Mouse (Mus musculus) adipocyte (in vitro differentiated cells): ENCODE results near the gene Mbnl1.
A peak's percentile ranks its signal among the peaks of the same experiment; 100 is the strongest.

Experiments
- DNase-seq: peaks from one replicate; pipeline ENCODE4 v3.0.0-alpha.2; 2016; ENCODE audit warnings: low spot score

The Mbnl1 gene

DNA sequence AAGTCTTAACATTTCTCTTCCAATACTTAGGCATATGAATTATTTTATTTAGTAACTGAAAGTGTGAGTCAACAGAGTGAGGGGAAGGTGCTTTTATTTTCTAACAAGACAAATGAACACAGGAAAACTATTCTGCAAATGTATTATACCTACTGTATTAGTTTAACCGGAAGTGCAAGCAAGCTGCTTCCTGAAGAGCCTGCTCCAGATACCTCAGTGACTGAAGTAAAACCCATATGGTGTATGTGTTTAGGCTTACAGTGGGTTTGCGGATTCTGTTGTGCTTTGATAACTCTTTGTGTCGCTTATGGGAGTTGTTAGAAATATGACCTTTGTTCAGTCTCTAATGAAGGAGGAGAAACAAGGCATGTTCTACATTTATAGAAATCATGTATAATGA, 46.7 kb downstream of the Mbnl1 start:
- no peak for DNase-seq

DNA sequence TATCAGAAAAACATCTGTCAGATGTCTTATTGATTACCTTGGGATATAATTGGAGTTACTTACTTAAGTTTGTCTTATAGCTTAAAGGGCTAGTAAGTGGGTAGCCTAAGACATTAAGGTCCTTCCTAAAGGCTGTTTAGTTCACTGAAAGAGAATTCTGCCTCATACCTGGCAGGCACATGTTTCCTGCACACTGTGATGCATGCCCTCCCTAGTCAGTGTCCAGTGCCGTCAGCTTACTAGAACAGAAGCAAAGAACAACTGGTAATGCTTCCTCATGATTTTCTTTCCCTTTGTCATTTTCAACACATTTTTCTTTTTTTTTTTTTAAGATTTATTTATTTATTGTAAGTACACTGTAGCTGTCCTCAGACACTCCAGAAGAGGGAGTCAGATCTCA, 51.5 kb downstream of the Mbnl1 start:
- DNase-seq: no peak

DNA sequence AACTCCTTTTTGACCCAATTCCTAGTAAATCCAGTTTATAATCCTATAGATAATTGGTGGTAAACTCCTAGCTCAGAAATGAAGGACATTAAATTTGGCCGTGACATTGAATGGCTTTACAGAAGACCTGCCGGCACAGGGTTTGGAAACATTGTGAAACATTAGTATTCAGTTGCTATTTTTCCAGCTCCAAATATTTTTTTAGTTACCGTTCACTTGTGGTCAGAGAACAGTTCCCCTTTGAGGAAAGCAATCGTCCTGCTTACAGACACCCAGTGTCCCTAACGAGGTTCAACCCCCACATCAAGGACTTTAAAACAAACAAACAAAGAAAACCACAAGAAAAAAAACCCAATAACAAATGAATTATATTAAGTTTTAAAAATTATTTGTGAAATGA, 58.7 kb downstream of the Mbnl1 start:
- DNase-seq: peak; percentile 49

DNA sequence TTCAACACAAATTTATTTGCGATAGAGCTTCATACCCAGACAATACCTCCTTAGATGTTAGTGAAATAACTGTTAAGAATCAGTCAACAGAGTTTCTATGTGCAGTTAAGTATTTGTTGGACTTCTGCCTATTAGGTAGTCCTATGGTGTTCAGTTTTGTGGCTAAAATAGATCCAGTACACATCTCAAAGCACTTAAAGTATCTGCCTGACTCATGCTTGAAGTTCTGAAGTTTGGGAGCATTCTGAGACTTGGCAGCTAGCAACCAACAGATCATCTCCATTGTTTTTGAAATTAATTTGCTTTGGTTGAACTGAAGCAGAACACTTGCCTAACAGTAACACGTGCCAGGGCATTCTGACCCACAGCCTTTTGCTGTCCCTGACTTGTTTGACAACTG, 59.2 kb downstream of the Mbnl1 start:
- peak; percentile 53 for DNase-seq

DNA sequence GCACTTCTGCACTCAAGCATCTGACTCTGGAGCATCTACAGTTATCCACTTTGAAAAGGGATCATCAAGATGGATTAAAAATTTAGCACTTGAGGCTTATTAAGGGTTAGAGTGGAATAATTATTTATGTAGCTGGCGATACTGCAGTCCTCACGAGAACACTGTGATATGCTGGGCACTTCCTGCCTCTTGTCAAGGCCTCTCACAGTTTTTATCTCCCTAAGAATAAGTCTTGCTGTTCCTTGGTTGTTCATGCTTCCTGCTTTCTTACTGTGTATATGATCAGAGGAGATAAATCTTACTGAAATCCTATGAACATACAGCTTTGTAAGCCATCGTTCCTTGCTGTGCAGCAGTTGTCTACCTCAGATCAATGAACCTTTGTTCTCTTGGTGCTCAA, 62.6 kb downstream of the Mbnl1 start:
- DNase-seq: no peak

DNA sequence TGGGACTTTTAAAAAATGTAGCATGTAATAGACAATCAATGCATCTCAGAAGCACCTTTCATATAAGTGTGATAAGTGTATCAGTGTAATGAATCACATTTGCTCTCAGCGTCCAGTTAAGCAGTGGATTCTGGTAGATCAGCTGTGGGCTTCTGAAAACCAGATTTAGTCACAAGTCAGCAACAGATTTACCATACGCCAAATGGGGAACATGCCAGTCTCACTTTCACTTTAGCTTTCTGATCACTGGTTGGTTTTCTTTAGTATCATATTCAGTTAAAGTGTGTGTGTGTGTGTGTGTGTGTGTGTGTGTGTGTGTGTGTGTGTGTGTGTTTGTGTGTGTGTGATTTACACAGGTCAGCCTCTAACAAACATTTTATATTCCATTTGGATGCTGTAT, 64.4 kb downstream of the Mbnl1 start:
- DNase-seq: peak; percentile 55

DNA sequence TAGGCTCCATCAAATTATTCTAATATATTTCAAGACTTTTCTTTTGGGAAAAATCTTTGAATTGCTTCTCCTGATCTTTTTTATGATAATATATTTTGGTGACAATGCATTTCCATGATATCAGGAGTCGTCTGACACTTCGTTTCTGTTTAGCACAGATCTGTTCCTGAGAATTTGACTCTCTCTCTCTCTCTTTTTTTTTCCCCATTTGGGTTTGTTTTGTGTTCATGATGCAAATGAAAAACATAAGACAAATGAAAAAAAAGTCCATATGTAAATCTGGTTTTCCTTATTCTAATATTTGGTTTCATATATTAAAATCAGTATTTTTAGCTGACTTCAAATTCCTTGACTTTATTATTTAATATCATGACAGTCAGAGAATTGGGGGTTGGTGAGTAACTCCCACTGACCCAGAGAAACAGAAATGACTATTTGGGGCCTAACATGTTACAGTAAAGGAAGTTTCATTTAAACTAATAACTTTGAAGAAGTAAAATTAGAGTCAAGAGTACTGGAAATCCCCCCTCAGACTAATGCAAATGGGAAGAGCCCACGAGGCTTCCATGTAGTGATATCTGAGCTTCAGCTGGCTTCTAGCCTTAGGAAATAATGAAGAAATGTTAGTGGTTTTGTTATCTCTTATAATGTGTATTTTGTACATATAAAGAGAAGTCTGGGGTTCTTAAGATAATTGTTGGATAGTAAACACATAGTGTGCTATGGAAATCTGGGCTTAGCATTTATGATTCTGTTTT, 65.8 kb downstream of the Mbnl1 start:
- DNase-seq: no peak

DNA sequence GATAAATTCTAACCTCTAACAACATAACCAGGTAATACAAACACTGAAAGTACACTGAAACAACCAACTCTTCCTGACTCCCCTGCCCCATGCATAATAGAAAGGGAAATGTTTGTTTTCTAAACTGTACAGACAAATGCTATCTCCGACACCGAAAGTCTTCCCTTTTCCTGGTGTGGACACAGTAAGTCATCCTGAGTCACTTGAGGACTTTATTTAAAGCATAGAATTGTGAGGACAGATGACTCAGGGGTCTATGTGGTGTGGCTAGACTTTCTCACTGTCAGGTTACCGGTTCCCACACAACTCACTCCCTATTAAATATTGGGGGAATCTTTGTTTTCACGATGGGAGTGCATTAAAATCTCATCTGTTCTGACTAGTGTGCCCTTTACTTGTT, 68.5 kb downstream of the Mbnl1 start:
- DNase-seq: no peak

DNA sequence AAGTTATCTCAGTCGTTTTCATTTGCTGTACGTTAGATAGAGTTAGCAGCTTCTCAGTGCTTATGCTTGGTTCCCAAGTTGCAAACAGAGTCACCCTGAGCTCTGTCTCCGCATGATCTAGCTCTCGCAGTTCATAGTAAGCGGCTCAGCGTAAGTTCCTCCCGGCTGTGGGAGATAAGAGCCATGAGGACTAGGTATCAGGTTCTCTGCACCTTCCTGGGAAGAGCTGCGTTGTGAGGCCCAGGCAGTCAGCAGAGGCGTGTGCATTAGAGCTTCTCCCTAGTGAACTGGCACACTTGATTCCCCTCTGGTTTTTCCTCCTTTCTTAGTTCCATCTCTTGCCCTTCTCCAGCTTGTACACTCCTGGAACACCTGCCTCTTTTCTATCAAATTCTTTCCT, 73.6 kb downstream of the Mbnl1 start:
- no peak for DNase-seq

DNA sequence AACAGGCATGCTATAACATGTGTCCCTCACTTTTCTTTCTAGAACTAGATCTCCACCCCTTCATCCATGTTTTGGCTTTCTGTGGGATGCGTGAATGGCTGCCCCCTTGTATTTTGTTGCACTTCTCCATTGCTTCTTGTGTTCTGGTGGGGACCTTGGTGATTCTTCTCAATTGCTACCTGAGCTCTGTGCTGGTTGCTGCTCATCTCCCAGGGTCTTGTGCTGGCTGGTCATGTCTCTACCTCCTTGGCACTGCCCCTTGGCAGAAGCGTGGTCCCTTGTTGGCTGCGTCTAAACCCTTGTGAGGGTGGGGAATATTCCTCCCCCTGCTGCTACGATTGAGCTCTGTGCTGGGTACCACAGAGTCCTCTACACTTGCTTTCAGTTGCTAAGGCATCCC, 74.3 kb downstream of the Mbnl1 start:
- DNase-seq: no peak

DNA sequence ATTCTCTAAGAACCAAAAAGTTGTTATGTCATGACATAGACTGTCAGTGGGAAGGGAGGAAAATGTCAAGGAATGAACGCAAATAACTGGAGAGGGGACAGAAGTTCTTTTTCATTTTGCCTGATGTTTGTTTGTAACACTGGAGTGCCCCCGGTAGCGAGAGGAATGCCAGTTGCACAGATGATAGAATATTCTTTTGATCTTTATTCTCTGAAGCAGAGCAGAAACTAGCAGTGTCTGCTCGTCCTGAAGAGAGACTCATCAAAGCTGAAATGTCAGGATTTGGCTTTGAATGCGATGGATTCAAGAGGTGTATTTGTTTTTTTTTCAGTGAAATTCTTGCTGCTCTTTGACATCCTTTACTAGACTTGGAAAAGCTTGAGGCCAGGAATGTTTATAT, 77.9 kb downstream of the Mbnl1 start:
- DNase-seq: no peak

DNA sequence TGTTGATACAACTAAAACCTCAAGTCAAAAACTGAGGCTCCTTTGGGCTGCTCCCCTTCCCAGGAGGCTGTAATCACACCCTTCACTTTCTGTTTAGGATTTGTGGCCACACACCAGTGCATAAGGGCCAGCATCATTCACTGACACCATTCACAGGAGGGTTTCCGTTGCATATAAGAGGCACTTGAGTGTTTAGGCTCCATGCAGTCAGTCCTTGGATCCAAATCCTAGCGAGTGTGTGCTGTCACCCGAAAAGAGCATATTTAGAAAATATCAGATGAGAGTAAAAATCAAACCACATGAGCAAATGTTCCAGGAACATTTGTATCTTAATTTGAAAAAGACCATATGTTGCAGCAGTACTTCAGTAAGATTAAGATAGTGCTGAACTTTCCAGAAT, 79.0 kb downstream of the Mbnl1 start:
- no peak for DNase-seq

DNA sequence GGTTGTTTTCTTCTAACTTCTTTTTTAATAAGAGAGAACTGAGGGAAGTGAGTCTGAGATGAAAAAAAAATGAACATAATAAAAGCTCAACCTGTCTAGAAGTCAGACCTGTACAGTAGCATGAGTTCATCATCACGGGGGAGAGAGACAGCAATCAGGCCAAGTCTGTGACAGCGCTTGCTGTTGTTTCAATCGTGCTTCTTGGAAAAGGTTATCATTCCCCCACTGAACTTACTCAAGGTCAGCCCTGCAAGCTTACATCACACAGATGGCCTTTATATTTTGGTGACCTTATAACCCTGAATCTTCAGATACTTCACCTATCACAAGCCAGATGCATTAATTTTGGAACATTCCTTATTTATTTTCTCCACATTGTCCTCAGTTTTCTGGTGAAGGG, 80.4 kb downstream of the Mbnl1 start:
- no peak for DNase-seq

DNA sequence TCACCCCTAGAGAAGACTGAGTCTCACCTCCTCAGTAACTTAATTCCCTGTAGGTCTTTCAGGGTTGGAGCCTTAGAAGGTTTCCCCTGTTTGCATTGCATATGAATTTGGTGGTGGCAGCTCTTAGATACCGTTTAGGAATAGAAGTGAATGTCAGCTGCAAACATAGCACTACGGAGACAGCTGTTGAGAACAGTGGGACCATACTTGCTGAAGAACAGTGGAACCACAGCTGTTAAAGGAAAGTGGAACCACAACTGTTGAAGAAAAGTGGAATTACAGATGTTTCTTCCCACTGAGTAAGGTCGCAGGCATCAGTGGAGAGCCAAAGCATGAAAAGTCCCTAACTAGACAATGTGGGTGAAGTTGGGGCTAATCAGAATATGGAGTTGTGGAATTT, 84.0 kb downstream of the Mbnl1 start:
- no peak for DNase-seq

DNA sequence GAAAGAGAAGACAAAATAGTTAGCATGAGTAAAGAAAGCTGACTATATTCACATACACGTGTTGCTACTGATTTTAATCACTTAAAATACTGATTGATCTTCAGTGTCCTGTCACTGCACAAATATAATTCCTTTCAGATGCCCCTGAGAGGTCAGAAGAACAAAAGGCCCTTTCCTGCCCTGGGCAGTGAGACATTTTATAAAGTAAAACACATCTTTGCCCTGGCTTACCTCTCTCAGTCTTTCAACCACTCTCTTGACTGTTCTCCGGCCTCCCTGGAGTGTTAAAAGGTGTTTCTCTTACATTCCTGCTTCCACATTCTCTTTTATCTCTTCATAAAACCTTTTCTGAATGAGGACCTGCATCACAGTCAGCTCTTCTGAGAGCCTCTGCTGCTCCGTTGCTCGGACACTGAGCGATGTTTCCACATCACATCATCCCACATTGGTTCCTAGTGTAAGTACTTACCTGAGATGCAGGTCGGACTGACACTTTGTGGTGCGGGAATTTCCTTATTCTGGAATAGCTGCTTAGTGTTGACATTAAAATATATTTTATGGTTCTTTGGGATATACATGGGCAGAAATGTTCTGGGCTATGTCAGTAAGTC, 85.7 kb downstream of the Mbnl1 start:
- no peak for DNase-seq

DNA sequence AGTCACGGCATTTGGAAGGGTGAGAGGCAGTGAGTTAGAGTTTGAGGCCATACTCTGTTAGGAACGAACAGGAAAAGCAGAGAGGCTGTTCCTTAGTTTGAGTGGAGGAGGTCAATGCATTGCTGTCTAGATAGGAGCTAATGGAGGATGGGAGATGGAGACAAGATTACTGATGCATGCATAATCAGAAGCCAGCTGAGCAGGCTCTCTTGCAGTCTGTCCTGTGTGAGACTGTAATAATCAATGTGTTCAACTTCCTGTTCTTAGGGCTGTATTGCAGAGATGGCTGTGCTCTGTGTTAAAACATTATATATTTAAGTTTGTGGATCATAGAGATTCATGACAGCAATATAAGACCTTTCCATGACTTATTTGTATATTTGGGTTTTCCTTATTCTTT, 87.1 kb downstream of the Mbnl1 start:
- DNase-seq: no peak

DNA sequence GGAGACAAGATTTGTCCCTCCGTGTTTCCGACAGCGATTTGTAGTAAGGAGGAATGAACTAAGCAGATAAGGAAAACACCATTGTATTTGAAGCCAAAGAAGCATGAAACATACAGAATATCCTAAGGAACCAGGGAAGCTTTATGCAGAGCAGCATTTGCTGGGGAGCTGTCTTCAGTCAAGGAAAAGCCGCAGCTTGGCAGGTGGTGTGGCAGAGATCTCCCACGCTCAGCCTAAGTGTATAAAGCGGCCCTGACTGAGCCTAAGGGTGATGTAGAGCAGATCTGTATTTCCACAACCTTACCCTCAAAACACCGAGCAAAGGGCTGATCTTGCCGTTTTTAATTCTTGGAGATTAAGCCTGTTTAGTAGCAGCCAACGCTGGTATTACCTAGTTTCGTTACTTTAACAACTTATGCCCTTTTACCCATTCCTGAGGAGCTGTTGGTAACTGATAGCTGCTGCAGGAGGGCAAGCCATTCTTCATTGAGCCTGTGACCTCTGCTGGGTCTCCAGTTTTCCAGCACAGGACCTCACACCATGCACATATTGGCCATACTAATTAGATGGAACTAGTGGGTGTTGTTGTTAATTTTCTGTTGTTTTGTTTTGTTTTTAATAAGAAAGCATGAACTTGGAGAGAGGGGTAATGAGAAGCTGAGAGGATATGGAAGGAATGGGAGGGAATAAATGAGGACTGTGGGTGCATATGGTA, 91.1 kb downstream of the Mbnl1 start:
- no peak for DNase-seq

DNA sequence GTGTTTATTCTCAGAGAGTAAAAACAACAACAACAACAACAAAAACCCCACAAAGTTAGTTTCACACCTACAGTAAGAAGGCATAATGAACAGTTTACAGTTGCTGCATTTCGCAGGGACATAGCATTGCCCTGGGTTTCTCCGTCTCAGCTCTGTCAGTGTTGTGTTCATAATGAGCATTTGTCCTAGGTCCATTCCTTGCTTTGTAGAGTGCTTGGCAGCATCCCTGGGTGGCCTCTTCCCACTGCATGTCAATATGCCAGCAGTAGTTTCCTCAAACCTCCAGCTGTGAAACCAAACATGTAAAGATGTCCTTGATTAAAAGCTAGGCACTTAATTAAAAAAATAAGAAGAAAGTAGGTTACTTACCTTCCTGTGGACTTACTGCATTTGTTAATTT, 91.6 kb downstream of the Mbnl1 start:
- DNase-seq: no peak

DNA sequence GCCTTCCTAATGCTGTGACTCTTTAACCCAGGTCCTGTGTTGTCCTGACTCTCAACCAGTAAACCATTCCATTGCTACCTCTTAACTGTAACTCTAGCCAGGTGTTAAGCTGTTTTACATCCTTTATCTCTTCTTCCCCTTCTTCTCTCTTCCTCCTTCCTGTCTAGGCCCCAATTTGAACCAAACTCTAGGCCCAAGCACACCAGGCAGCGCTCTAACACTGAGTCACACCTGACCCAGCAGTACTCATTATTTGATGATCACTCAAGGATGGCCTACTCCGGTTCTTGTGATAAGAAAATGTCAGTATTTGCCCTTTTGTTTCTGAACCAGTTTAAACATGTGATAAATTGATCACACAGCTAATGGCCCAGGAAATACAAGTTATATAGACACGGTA, 92.6 kb downstream of the Mbnl1 start:
- DNase-seq: no peak

DNA sequence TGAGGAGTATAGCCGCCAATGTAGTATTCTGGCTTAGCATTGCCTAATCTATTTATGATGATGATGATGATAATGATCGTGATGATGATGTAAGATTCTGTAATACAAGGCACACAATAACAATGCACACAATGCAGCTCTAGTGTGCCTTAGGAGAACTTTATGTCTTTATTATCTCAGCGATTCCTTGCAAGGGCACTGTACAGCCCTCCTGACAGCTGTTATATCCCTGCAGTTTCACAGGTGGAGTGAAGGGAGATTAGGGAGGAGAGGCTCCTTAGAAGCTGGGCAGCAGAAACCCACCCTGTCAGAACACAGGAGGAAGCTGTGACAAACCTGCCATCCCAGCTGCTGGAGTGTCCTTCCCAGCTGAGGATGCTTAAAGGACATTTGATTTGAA, 93.3 kb downstream of the Mbnl1 start:
- DNase-seq: no peak

DNA sequence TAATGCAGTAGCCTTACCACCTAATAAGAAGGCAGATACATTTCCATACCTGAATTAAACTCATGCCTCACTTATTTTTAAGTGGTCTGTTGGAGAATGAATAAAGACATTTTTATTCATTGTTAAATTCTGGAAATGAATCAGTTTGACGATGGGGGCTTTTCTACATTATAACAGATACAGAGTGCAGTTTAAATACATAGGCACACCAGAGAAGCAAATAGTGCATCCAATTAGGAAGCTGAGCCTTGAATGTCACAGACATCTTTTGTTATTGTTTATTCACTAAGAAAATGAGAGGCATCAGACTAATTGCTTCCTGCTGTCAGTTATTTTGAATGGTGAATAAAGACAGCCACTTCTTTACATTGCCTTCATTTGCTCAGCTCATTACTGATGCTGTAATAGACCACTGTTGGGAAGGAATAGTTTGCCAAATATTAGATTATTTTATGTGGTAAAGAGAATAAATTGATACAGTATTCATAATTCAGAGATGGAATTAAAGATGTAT, 95.6 kb downstream of the Mbnl1 start:
- no peak for DNase-seq

DNA sequence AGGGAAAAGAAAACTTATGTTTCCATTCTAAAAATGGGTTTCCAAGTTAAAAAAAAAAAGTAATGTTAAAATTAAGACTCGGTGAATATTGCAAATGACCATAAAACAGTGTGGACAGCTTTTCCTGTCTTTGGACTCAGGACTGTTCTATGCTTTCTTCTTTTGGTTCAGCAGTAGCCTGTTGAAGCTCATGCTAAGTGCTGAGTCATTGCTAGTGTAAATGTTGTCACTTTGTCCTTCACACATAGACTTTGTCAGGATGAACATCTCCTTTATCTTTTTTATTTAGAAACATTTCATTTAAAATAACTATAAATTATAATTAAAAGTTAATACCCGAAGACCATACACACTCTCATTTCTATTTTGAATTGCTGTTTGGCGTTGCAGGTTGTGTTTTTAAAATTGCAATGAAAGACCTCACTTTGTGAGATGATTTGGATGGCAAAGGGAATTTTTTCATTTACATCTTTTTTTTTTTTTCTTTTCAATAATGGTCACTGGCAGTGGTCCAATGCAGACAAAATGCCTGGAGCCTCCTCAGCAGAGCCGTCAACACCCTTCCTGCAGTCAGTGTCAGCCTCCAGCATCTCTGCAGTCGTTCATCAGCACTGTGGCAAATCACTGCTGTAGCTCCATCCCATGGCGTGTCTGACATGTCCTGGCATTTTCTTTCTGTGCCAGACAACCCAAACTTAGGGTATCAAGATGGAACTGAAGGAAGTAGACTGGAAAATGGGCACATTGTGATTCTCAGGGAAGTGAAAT, 96.4 kb downstream of the Mbnl1 start:
- no peak for DNase-seq

DNA sequence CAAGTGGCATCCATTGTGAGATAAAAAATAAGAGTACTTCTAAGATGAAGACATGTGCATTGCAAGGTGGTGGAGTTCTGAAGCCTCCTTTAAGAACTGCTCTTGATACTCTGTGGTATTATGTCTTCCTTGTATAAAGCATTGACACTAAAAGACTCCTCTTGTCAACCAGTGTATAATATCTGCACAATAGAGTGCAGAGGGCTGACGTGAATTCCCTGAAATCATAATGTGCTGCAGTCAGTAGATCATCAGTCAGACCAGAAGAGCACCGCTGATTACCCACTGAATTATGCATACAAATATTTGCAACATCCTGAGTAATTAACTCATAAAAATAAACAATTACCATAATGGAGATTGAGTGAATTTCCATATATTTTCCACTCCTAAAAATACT, 97.2 kb downstream of the Mbnl1 start:
- no peak for DNase-seq
